ENCODE assay signal across 8 mouse cellular contexts in genomic region chr10:82909382-82909781, GRCm38 (mm10). TPM values are rescaled to one million over a fixed set of nuclear protein-coding genes. Genes with fewer than 3 reads are reported as not detected.
DNase-seq lines count a peak whose midpoint lies in the region; ATAC-seq and TF ChIP-seq lines count a peak whose summit lies in the region.

No protein-coding gene starts in this region.

- intact Hi-C loops in gastrocnemius, postnatal 14 days (cut with DNase I; ENCODE audit: low total_unique reads), result no loop called here

- peak overlapping the region; percentile 23; the same call in 1 of the 2 replicates for H3K4me2 ChIP-seq in limb, embryonic 13.5 days (replicated peaks)

- WGBS in limb, embryonic 13.5 days, result 15% methylated on average over 9 of the region's 9 CpGs

- no peak for ATAC-seq in limb, embryonic 13.5 days (ENCODE audit: low FRiP score, low read depth)
- peak; percentile 42 for ATAC-seq in monocyte, adult 5-6 weeks (replicated peaks; ENCODE audit: insufficient number of reproducible peaks, low FRiP score, low TSS enrichment, poor library complexity, severe bottlenecking)

- no peak for TF ChIP-seq POLR2A in cortical plate, adult 2 months (IDR thresholded peaks at IDR 0.05; ENCODE audit: extremely low read depth, insufficient read depth, low read length)

- H3K27ac ChIP-seq in cortical plate, adult 2 months (ENCODE audit: insufficient read depth, low read length), result no peak overlapping the region
- no peak overlapping the region for H3K27ac ChIP-seq in limb, embryonic 13.5 days

- H3K9ac ChIP-seq in limb, embryonic 13.5 days, result no peak overlapping the region

- peak; percentile 47 for DNase-seq in 3134 (ENCODE audit: extremely low read depth, insufficient read length, low spot score)
- peak; percentile 56 for DNase-seq in T-cell, adult 2 months (ENCODE audit: low spot score)
- DNase-seq in gastrocnemius, postnatal 14 days, result peak; percentile 27
- peak; percentile 72 for DNase-seq in kidney, adult 18-20 months
- peak; percentile 58 to 85 for DNase-seq in spleen, postnatal 4 days (ENCODE audit: low spot score in 2 of 2)

- no peaks in the 10 kb centered on the region for H3K36me3 ChIP-seq in limb, embryonic 13.5 days

- H3K4me3 ChIP-seq in cortical plate, adult 2 months (ENCODE audit: insufficient read depth, low read length), result no peak overlapping the region
- H3K4me3 ChIP-seq in limb, embryonic 13.5 days, result no peak overlapping the region

- H3K27me3 ChIP-seq in limb, embryonic 13.5 days, result peaks cover 32% of the 10 kb centered on the region

- H3K9me3 ChIP-seq in limb, embryonic 13.5 days, result no peaks in the 10 kb centered on the region

- H3K4me1 ChIP-seq in cortical plate, adult 2 months (ENCODE audit: control insufficient read depth, insufficient read depth, low read length), result no peaks in the 10 kb centered on the region
- peaks cover 16% of the 10 kb centered on the region for H3K4me1 ChIP-seq in limb, embryonic 13.5 days

- peak; percentile 83 for TF ChIP-seq CTCF in cortical plate, adult 2 months (IDR thresholded peaks at IDR 0.05; ENCODE audit: extremely low read depth, insufficient read depth, low read length)

RNA-seq across cellular contexts. Expression of gene Eid3, which starts 43.0 kb away (rescaled TPM):
- polyA plus RNA-seq in cortical plate, adult 2 months (2012; rRNA removed), result 0.61 and 0.68 TPM in 2 replicates
- total RNA-seq in gastrocnemius, postnatal 14 days (2021), result under 1 TPM; 0.41 to 0.86 TPM
- 0.49 and 0.51 TPM in 2 replicates for polyA plus RNA-seq in limb, embryonic 13.5 days (2015; fragmentation: Nextera tagmentation; extraction: Ambion mirVana)
- total RNA-seq in monocyte, adult 5-6 weeks (2017), result 9.6 to 18.2 TPM (median 16.2 TPM) in 3 replicates
